Mouse (Mus musculus) splenic B cell, adult 2 months (primary cell): ENCODE results near the gene Rcor1.

ENCODE experiments used
- DNase-seq: peaks from one replicate; pipeline ENCODE4 v3.0.0-alpha.2; 2011; ENCODE audit warnings: low read depth, low spot score
- H3K27me3 ChIP-seq: 2 replicates; pipeline ENCODE4 v1.6.1; 2012; ENCODE audit warnings: mild to moderate bottlenecking, low read length, moderate library complexity, mixed read lengths; ENCODE audit not compliant: control insufficient read depth, poor library complexity, insufficient read depth, severe bottlenecking
- H3K36me3 ChIP-seq: 2 replicates; pipeline ENCODE4 v1.6.1; 2012; ENCODE audit warnings: mild to moderate bottlenecking, low read length, moderate library complexity, mixed read lengths; ENCODE audit not compliant: control insufficient read depth, poor library complexity, insufficient read depth, severe bottlenecking

Gene Rcor1

DNA sequence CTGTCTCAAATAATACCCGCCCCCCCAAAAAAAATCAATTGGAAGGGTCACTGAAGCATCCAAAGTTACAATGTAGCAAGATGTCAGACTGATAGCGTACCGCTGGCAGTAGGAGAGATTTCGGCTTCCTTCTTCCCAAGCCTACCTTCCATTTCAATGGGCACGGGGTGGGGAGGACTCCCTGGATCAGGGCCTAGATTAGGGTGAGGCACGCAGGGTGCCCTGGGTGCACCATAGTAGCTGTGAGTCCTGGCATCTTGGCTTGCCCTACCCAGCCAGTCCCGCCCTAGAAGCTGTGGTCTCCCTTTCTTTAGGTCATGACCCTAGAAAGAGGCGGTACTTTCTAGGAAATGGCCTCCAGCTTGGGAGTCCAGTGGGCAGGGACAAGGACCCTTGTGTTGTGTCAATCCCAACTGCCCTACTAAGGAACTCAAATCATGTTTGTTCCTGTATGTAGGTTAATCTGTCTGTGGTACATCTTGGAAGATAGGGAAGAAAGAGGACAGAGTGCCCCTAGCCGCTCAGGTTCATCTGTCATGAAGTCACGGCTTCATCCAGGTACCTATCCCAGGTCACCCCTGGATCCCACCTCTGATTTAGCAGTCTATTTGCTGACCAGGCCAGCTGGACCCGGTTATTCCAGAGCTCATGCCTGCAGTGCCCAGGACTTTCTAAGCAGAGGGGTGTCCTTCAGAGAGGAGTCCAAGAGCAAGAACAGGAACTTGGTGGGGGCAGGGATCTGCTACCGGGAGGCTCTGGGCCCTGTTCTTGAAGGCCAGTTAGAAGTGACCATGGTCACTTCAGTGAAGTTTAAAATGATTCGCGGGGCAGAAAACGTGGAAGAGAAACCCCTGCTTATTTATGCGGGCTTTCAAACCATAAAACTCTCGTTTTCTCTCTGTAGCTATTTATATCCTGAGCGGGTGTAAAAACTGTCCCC lies 1.6 kb upstream of the Rcor1 start:
- peak; percentile 27 for DNase-seq
- Histone ChIP-seq H3K27me3 (no peaks in the 10 kb centered on the region), H3K36me3 (no peaks in the 10 kb centered on the region)

DNA sequence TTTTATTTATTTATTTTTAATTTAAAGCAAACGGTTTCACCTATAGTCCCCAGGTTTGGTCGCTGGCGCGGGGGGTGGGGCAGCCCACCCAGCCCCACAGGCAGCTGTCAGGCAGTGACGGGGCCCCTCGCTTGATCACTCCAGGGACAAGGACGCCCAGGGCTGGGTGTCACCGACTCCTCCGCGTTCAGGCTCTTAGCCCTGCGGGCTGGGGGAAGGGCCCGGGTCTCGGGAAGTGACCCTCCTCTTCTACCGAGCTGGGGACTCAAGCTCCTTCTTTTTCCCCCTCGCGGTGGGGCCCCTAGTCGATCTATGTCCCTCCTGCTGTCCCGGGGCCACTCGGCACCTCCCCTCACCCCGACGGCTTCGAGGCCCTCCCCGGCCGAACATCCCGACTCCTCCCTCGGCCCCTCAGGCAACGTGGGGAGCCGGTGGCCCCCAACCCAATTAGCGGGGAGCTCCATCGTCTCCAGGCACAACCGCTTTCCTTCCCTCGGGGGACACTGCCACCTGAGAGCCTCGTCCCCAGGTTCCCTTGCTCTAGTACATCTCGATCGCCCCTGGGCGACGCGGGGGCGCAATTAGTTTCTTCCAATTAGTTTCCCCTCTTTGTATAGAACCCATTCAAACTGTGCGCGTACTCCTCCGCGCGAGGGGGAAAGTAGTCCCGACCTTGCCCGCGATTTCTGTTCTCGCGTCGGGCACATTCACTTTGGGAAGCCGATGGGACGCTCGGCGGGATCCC lies 748 bp upstream of the Rcor1 start:
- no peaks in the 10 kb centered on the region for H3K36me3 ChIP-seq
- DNase-seq, result peak; percentile 58
- no peaks in the 10 kb centered on the region for H3K27me3 ChIP-seq

DNA sequence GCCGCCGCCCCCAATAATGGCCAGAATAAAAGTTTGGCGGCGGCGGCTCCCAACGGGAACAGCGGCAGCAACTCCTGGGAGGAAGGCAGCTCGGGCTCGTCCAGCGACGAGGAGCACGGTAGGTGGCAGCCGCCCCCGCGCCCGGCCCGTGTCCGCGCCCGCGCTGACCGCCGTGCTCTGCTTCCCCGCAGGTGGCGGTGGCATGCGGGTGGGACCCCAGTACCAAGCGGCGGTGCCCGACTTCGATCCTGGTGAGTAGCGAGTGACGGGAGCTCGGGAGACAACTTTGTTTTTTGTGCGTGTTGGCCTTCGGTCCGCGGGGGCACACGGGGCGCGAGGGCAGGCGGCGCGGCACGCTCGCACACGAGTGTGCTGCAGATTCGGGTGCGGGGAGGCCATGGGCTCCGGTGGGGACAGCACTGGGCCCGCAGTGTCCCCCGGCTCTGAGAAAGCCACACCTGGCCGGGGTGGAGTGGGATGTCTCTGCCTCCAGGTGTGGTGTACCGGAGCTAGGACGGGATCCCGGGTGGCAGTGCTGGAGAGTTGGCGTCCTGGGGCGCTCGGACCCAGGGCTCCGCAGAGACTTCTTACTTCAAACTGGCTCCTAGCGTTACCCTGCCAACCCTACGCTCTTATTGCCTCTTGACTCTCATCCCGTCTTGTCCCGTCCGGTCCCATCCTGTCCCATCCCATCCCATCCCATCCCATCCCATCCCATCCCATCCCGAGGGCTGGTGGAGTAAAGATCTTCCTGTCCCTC lies 800 bp downstream of the Rcor1 start:
- DNase-seq, result peak; percentile 39
- Histone ChIP-seq H3K36me3 (no peaks in the 10 kb centered on the region), H3K27me3 (no peaks in the 10 kb centered on the region)

DNA sequence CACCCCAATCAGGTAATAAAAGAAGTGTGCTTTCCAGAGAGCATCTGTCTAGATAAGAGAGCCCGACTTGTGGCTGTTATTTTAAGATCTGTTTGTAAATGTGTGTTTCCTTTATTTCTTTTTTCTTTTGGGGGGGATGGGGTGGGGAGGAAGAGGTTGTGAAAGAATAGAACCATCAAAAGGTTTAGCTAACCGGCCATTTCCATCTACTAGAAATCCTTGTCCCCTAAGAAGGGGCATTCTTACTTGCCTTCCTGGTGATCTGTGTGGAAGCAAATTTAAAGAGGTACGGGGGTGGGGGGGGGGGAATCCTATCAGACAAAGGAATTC lies 1.3 kb downstream of the Rcor1 start:
- H3K27me3 ChIP-seq, result no peaks in the 10 kb centered on the region
- H3K36me3 ChIP-seq, result no peaks in the 10 kb centered on the region
- no peak for DNase-seq

DNA sequence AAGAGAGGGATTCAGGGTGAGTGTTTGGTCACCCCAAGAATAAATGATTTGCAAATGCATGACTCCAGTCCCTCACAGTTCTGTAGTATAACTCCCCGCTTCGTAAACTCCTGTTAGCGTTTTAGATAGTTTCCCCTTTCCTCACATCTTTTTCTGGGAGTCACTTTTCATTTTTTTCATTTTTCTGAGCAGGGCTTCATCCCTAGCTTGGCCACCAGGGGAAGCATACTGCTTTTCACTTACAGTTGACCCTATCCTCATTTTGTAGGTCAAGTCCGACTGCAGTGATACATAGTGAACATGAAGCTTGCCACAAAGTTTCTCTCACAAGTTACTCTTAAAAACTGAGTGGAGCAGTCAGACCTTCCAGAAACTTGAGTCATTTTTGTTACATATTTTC lies 2.0 kb downstream of the Rcor1 start:
- no peaks in the 10 kb centered on the region for H3K27me3 ChIP-seq
- no peaks in the 10 kb centered on the region; the same call in 1 of the 2 replicates for H3K36me3 ChIP-seq
- peak; percentile 52 for DNase-seq

DNA sequence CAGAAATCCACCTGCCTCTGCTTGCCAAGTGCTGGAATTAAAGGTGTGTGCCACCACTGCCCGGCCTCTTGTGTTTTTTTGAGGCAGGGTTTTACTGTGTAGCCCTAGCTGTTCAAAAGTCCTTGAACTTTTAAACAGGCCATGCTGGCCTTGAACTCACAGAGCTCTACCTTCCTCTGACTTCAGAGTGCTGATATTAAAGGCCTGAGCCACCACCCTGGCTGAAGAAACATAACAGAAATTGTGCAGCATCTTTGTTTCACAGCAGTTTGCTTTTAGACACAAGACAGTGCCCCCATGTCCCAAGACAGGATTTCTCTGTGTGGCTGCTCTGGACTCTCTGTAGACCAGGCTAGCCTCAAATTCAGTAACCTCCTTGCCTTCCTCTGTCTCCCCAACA lies 3.2 kb downstream of the Rcor1 start:
- Histone ChIP-seq H3K27me3 (no peaks in the 10 kb centered on the region), H3K36me3 (no peaks in the 10 kb centered on the region; the same call in 1 of the 2 replicates)
- DNase-seq, result no peak

DNA sequence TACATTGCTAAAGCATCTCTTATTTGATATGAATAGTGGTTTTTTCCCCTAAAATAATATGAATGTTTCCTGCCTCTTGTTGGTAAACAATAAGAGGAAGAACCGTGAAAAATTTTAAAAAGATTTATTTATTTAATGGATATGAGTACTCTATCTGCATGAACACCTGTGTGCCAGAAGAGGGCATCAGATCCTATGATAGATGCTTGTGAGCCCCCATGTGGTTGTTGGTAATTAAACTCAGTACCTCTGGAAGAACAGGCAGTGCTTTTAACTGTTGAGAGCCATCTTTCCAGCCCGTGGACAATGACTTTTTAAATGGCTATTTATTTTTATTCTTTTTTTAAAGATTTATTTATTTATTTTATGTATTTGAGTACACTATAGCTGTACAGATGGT lies 5.7 kb downstream of the Rcor1 start:
- no peaks in the 10 kb centered on the region for H3K27me3 ChIP-seq
- H3K36me3 ChIP-seq, result peaks cover 1% of the 10 kb centered on the region; the same call in 1 of the 2 replicates
- peak; percentile 51 for DNase-seq

DNA sequence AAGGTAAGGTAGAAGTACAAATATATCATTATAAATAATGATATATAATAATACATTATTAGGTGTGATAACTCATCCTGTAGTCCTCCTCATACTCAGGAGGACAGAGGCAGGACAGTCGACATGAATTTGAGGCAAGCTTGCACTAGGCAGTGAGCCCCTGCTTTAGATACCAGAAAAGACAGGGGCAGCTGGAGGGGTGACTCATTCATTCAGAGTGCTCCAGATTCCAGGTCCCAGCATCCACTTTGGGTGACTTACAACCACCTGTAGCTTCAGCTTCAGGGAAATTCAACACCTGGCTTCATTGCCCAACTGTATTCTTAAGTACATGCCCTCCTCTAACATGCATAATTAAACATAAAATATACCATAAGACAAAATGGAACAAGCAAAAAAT lies 7.7 kb downstream of the Rcor1 start:
- Histone ChIP-seq H3K36me3 (peaks cover 1% of the 10 kb centered on the region; the same call in 1 of the 2 replicates), H3K27me3 (no peaks in the 10 kb centered on the region)
- no peak for DNase-seq

DNA sequence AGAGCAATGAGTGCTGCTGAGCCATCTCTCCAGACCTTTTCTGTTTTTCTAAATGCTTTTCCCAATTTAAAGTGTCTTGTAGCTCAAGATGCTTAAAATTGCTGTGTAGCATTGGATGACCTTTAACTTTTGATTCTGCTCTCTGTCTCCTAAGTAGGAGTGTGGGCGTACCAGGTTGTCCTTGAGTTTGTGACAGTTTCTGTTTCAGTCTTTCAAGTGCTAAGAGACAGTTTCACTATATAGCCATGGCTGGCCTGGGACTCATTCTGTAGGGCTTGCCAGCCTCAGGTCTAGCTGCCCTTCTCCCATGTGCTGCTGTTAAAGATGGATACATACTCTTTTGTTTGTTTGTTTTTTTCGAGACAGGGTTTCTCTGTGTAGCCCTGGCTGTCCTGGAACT lies 9.1 kb downstream of the Rcor1 start:
- DNase-seq, result peak; percentile 26
- H3K36me3 ChIP-seq, result peaks cover 1% of the 10 kb centered on the region; the same call in 1 of the 2 replicates
- no peaks in the 10 kb centered on the region for H3K27me3 ChIP-seq

DNA sequence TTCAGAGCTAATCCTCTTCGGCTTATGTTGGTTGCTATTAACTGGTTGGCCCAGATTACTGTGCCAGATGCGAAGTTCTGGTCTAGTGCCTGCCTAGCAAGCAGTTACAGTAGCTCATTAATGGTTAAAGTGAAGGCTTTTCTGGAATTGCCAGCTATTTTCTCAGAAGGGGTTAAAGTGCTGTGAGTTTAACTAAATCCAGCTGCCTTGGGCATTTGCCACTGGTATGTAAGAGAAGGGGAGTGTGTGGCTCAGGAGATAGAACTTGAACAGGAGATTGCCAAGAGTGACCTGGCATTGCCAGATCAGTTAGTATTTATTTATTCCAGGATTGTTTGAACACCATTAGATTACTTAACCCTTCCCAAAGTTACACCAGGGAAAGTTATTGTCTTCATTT lies 11.1 kb downstream of the Rcor1 start:
- H3K27me3 ChIP-seq, result no peaks in the 10 kb centered on the region
- no peak for DNase-seq

DNA sequence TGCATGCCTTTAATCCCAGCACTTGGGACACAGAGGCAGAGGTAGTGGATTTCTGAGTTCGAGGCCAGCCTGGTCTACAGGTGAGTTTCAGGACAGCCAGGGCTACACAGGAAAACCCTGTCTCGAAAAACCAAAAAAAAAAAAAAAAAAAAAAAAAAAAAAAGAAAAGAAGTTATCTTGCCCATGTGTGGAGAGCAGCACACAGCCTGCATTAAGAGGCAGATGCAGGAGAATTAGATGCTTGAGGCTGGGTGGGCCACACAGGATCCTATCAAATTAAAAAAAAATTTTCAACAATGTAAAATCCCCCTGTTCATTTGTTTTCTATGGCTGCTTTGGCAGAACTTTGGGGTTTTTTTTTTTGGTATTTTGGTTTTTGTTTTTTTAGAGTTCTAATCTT lies 24.2 kb downstream of the Rcor1 start:
- H3K27me3 ChIP-seq, result no peaks in the 10 kb centered on the region
- H3K36me3 ChIP-seq, result no peaks in the 10 kb centered on the region

More for the DNA sequence above, 11.1 kb downstream of the Rcor1 start:
- peaks cover 1% of the 10 kb centered on the region; the same call in 1 of the 2 replicates for H3K36me3 ChIP-seq

DNA sequence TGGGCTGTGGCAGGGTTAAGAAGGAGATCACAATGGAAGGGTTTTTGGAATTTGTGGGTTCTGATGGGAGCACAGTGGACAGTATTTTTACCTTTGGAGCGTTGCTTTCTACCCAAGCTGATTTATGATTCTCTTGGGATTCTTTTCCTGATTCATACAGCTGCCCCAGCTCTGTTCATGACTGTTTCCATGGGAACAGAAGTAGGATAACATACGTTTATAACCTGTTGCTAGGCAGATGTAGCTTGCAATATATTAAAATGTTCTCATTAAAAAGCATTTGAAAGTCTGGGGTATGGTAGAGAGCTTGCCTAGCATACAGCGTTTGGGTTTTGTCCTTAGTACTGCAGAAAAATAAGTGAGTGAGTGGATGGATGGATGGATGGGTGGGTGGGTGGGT lies 25.1 kb downstream of the Rcor1 start:
- no peak for DNase-seq
- H3K27me3 ChIP-seq, result no peaks in the 10 kb centered on the region

More for the DNA sequence above, 24.2 kb downstream of the Rcor1 start:
- DNase-seq, result no peak

DNA sequence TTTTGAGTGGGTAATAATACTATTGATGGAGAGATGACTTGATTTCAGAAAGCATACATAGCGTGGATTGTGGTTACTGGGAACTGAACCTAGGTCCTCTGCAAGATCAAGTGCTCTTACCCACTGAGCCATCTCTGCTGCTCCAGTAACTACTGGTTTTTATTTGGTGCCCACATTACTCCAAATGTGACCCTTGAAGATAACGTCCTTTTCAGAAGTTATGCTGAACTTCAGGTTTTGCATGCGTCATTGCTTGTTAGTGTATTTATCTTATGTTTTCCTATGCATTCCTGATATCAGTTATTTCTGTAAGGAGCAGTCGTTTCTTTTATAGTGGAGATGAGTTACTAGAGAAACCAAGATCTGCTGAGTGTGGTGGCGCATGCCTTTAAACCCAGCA lies 26.2 kb downstream of the Rcor1 start:
- Histone ChIP-seq H3K36me3 (no peaks in the 10 kb centered on the region), H3K27me3 (no peaks in the 10 kb centered on the region)
- no peak for DNase-seq

More for the DNA sequence above, 25.1 kb downstream of the Rcor1 start:
- H3K36me3 ChIP-seq, result no peaks in the 10 kb centered on the region

DNA sequence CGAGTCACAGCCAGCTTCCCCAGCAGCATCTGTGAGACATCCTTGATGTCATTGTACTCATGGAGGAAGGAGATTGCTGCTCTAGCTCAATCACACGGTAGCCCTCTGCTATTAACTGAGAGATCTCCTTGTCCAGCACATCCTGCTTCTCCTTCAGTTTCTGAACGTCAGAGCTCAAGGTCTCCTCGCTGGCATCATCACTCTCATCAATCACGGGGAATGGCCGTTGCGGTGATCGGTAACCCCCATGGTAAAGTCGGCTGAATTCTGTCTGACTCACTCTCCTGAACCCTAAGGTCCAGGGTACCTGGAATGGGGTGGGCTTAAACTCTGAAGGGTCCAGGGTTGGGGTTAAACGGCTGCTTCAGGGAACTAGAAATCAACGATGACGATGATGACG lies 28.7 kb downstream of the Rcor1 start:
- Histone ChIP-seq H3K36me3 (no peaks in the 10 kb centered on the region), H3K27me3 (no peaks in the 10 kb centered on the region)
- no peak for DNase-seq
